Mouse (Mus musculus) heart, embryonic 16.5 days (tissue): ENCODE measurements around the gene Ncl. TPM values are rescaled to one million over a fixed set of nuclear protein-coding genes. Genes with fewer than 3 reads are reported as not detected.

Experiments used
- ATAC-seq: fragments of 200-750 bp; cut with Nextera tagmentation; replicated peaks from 2 replicates; pipeline ENCODE4 v1.8.0; 2017; ENCODE audit warnings: moderate number of reproducible peaks; ENCODE audit not compliant: insufficient read depth, low FRiP score; ENCODE audit errors: extremely low read depth
- H3K27ac ChIP-seq: fragments of 300-500 bp; sonication (generic); 2 replicates; pipeline ENCODE4 v1.5.1; 2014; ENCODE audit warnings: mild to moderate bottlenecking, low read length, control low read depth, moderate library complexity
- H3K27me3 ChIP-seq: fragments of 300-500 bp; sonication (generic); 2 replicates; pipeline ENCODE4 v1.6.1; 2014; ENCODE audit warnings: low read length, mixed read lengths; ENCODE audit not compliant: control insufficient read depth, insufficient read depth
- H3K36me3 ChIP-seq: fragments of 300-500 bp; sonication (generic); 2 replicates; pipeline ENCODE4 v1.6.1; 2014; ENCODE audit not compliant: control insufficient read depth, insufficient read depth
- H3K4me1 ChIP-seq: fragments of 300-500 bp; sonication (generic); 2 replicates; pipeline ENCODE4 v1.6.1; 2014; ENCODE audit warnings: low read length, mixed read lengths; ENCODE audit not compliant: control insufficient read depth, insufficient read depth
- H3K4me2 ChIP-seq: fragments of 300-500 bp; sonication (generic); 2 replicates; pipeline ENCODE4 v1.6.1; 2014; ENCODE audit warnings: low read depth, mild to moderate bottlenecking, control low read depth, low read length
- H3K4me3 ChIP-seq: fragments of 300-500 bp; sonication (generic); 2 replicates; pipeline ENCODE4 v1.5.1; 2014; ENCODE audit warnings: mild to moderate bottlenecking, control low read depth, low read length
- H3K9ac ChIP-seq: fragments of 300-500 bp; sonication (generic); 2 replicates; pipeline ENCODE4 v1.6.1; 2014; ENCODE audit warnings: low read length, control low read depth
- H3K9me3 ChIP-seq: fragments of 300-500 bp; sonication (generic); replicated peaks from 2 replicates; pipeline ENCODE4 v1.6.1; 2016; ENCODE audit warnings: low read length; ENCODE audit not compliant: control insufficient read depth
- WGBS: fragments of 180-500 bp; shearing (Covaris S2); extraction: QIAGEN DNeasy Blood & Tissue Kit; methylation state at CpG from one replicate; pipeline ENCODE4 v1.1.7; 2014; 5-methylcytosine and 5-hydroxymethylcytosine counted together
- polyA plus RNA-seq: library from polyadenylated mRNA; unstranded; fragments of >200 nt; fragmentation: Nextera tagmentation; extraction: Ambion mirVana; gene quantifications from 2 replicates; pipeline ENCODE4 v1.2.1, GENCODE M21; 2015

Ncl gene
- polyA plus RNA-seq, 1 experiment from 2014 or later: 276 TPM

- 86% methylated on average over 1 of the region's 1 CpGs for WGBS
Measured at GRCm38 (mm10) chr1:86349696-86350095, 9.5 kb downstream of the Ncl start.

GRCm38 (mm10) chr1:86349201-86349600, 10.0 kb downstream of the Ncl start:
- no peaks in the 10 kb centered on the region for H3K4me1 ChIP-seq
- ATAC-seq: no peak
- no peaks in the 10 kb centered on the region for H3K9me3 ChIP-seq
- peaks cover 58% of the 10 kb centered on the region for H3K36me3 ChIP-seq
- no peak overlapping the region for H3K4me3 ChIP-seq
- H3K27me3 ChIP-seq: no peaks in the 10 kb centered on the region
- 93% methylated on average over 3 of the region's 3 CpGs for WGBS
- no peak overlapping the region for H3K9ac ChIP-seq
- no peak overlapping the region for H3K27ac ChIP-seq
- no peak overlapping the region for H3K4me2 ChIP-seq

More at GRCm38 (mm10) chr1:86349696-86350095, 9.5 kb downstream of the Ncl start:
- H3K36me3 ChIP-seq: peaks cover 63% of the 10 kb centered on the region
- no peak overlapping the region for H3K27ac ChIP-seq
- no peaks in the 10 kb centered on the region for H3K4me1 ChIP-seq
- no peak overlapping the region for H3K9ac ChIP-seq
- H3K9me3 ChIP-seq: no peaks in the 10 kb centered on the region
- no peak overlapping the region for H3K4me2 ChIP-seq
- no peak for ATAC-seq
- H3K27me3 ChIP-seq: no peaks in the 10 kb centered on the region
- H3K4me3 ChIP-seq: no peak overlapping the region

GRCm38 (mm10) chr1:86348801-86349200, 10.4 kb downstream of the Ncl start:
- 80% methylated on average over 4 of the region's 4 CpGs for WGBS
- H3K9ac ChIP-seq: no peak overlapping the region
- H3K27ac ChIP-seq: no peak overlapping the region
- no peaks in the 10 kb centered on the region for H3K4me1 ChIP-seq
- H3K27me3 ChIP-seq: no peaks in the 10 kb centered on the region
- H3K36me3 ChIP-seq: peaks cover 54% of the 10 kb centered on the region
- ATAC-seq: no peak
- H3K9me3 ChIP-seq: no peaks in the 10 kb centered on the region
- H3K4me2 ChIP-seq: no peak overlapping the region
- no peak overlapping the region for H3K4me3 ChIP-seq

GRCm38 (mm10) chr1:86348083-86348482, 11.1 kb downstream of the Ncl start:
- H3K4me1 ChIP-seq: no peaks in the 10 kb centered on the region
- no peak for ATAC-seq
- H3K27me3 ChIP-seq: no peaks in the 10 kb centered on the region
- H3K4me3 ChIP-seq: no peak overlapping the region
- H3K4me2 ChIP-seq: no peak overlapping the region
- 59% methylated on average over 1 of the region's 1 CpGs for WGBS
- no peak overlapping the region for H3K9ac ChIP-seq
- peaks cover 47% of the 10 kb centered on the region for H3K36me3 ChIP-seq
- H3K9me3 ChIP-seq: no peaks in the 10 kb centered on the region
- no peak overlapping the region for H3K27ac ChIP-seq

GRCm38 (mm10) chr1:86347716-86348045, 11.5 kb downstream of the Ncl start:
- no peak overlapping the region for H3K9ac ChIP-seq
- no peaks in the 10 kb centered on the region for H3K27me3 ChIP-seq
- no peaks in the 10 kb centered on the region for H3K9me3 ChIP-seq
- no peak overlapping the region for H3K4me2 ChIP-seq
- H3K4me3 ChIP-seq: no peak overlapping the region
- no peak for ATAC-seq
- WGBS: 55% methylated on average over 1 of the region's 1 CpGs
- no peak overlapping the region for H3K27ac ChIP-seq
- peaks cover 45% of the 10 kb centered on the region for H3K36me3 ChIP-seq
- no peaks in the 10 kb centered on the region for H3K4me1 ChIP-seq

- H3K9ac ChIP-seq: no peak overlapping the region
- peaks cover 42% of the 10 kb centered on the region for H3K36me3 ChIP-seq
- no peaks in the 10 kb centered on the region for H3K4me1 ChIP-seq
- 93% methylated on average over 3 of the region's 3 CpGs for WGBS
- no peaks in the 10 kb centered on the region for H3K27me3 ChIP-seq
- no peak overlapping the region for H3K4me2 ChIP-seq
- H3K4me3 ChIP-seq: no peak overlapping the region
- H3K27ac ChIP-seq: no peak overlapping the region
- no peaks in the 10 kb centered on the region for H3K9me3 ChIP-seq
- no peak for ATAC-seq
Measured at GRCm38 (mm10) chr1:86346851-86347715, 12.1 kb downstream of the Ncl start.

- Histone ChIP-seq H3K4me2 (no peak overlapping the region), H3K4me3 (no peak overlapping the region), H3K36me3 (peaks cover 32% of the 10 kb centered on the region), H3K9ac (no peak overlapping the region), H3K27me3 (no peaks in the 10 kb centered on the region), H3K4me1 (no peaks in the 10 kb centered on the region), H3K27ac (no peak overlapping the region), H3K9me3 (no peaks in the 10 kb centered on the region)
- 90% methylated on average over 4 of the region's 4 CpGs for WGBS
- ATAC-seq: no peak
Measured at GRCm38 (mm10) chr1:86345956-86346355, 13.2 kb downstream of the Ncl start.

- H3K36me3 ChIP-seq: peaks cover 23% of the 10 kb centered on the region
- no peak overlapping the region for H3K27ac ChIP-seq
- H3K4me2 ChIP-seq: no peak overlapping the region
- ATAC-seq: no peak
- 84% methylated on average over 4 of the region's 4 CpGs for WGBS
- no peak overlapping the region for H3K4me3 ChIP-seq
- H3K4me1 ChIP-seq: no peaks in the 10 kb centered on the region
- H3K27me3 ChIP-seq: no peaks in the 10 kb centered on the region
- no peak overlapping the region for H3K9ac ChIP-seq
- no peaks in the 10 kb centered on the region for H3K9me3 ChIP-seq
Measured at GRCm38 (mm10) chr1:86345069-86345468, 14.1 kb downstream of the Ncl start.

GRCm38 (mm10) chr1:86343969-86344861, 15.0 kb downstream of the Ncl start:
- no peak for ATAC-seq
- Histone ChIP-seq H3K27me3 (no peaks in the 10 kb centered on the region), H3K36me3 (peaks cover 14% of the 10 kb centered on the region), H3K4me1 (no peaks in the 10 kb centered on the region), H3K4me2 (no peak overlapping the region), H3K27ac (no peak overlapping the region), H3K4me3 (no peak overlapping the region), H3K9ac (no peak overlapping the region), H3K9me3 (no peaks in the 10 kb centered on the region)
- 50% methylated on average over 4 of the region's 4 CpGs for WGBS
